Mouse (Mus musculus): ENCODE results near the gene Tmem143. TPM values are rescaled to one million over a fixed set of nuclear protein-coding genes. Genes with fewer than 3 reads are reported as not detected.
"Not testable (repeated sequence)": the region's sequence is repeated elsewhere in the genome, so short reads cannot be mapped to it uniquely, and the experiment has no call there.

Gene Tmem143
- polyA plus RNA-seq (2012; rRNA removed), result 23.7 and 24.3 TPM in 2 replicates

DNA sequence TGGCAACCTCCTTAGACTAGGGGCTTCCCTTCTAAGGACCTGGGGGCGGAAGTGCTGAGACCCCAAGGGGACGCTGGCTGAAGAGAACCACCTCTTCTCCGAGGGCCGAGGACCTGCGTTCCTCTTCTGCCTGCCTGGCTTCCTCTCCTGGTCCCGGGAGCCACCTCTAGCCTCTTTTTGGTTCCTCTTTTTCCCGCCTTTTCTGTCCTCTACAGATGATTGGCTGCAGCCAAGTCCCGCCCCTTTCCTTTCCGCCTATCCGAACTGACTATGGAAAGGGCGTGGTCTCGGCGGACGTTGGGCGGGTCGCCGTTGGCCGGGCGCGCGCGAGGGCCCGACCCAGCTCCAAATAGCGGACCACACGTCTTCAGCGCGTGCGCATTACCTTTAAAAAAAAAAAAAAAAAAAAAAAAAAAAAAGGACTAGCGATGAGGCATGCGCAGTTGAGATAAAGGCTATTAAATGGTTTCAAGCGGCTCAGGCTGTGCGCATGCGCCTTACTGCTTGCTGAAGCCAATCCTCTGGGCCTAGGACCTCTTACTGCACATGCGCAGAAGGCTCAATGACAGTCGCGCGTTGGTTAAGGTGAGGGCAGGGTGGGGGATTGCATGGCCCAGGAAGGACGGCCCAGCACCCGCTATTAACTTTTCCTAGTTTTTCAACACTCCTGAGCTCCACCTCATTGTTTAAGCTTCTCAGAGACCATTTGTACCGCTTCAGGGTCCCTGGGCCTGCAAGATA, at the start of gene Tmem143, which contains the start of gene Syngr4:
Gene Tmem143 (plus strand): TSS at position 425 of the 741 bp plus-strand sequence.
Gene Syngr4 (minus strand): TSS at position 198 of the 741 bp plus-strand sequence.
- DNase-seq (ENCODE audit: low spot score), result peak; percentile 79

DNA sequence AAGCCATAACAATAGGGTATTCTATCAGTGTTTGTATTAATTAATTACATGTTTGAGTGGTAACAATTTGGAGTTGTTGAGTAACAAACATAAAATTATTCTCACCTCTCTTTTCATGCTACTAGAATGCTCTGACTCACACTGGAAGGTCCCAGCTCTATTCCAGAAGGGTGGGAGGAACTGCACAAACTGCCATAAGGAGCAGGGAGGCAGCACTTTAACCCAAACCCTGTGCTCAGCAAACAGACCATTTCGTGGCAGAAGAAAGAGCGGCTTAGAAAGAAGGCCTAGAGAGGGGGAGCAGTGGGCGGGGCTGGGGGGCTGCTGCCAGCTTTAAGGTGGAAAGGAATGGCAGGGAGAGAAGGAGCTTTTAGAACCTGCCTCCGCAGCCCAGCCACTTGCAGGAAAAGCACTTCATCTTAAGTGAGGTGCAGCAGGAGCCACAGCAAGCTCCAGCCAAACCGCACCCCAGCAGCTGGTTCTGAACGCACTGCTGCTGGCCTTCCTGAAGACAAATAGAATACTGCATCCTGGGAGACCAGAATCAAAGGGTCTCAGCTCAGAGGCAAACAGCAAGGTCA, 48.2 kb upstream of the Tmem143 start:
- DNase-seq (ENCODE audit: low spot score), result no peak

DNA sequence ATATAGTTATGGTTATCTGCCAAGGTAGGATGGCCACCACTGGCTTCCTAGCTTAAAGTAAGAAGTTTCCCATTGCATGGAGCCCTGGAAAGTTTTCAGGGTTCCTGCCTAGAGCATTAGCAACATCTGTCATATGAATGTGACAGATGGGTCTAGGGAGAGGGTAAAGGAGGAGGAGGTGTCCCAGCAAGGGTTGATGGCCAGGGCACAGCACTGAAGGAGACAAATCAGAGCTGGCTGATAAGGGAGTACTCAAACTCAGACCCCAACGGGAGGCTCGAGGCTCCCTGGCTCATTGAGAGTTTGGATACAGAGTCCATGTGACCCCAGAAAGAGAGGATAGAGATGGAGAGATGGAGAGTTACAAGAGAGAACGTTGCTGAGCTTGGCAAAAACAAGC, 46.1 kb upstream of the Tmem143 start:
- no peak for DNase-seq (ENCODE audit: low spot score)

DNA sequence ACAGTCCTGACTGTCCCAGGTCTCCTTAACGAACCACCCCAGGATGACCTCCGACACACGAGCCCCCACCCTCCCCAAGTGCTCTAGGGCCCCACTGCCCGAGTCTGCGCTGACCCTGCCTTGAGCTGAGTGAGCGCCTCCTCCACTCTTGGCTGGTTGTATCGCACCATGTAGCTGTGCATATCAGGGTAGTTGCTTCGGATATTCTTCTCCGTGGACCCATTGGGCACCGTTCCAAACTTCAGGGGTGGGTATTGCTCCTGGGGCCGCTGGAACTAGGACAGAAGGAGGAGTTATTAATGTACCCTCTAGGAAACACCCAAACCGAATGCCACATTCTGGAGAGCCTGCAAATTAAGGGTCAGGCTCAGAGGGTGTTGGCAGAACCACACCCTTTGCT, 43.7 kb upstream of the Tmem143 start:
- DNase-seq (ENCODE audit: low spot score), result no peak

DNA sequence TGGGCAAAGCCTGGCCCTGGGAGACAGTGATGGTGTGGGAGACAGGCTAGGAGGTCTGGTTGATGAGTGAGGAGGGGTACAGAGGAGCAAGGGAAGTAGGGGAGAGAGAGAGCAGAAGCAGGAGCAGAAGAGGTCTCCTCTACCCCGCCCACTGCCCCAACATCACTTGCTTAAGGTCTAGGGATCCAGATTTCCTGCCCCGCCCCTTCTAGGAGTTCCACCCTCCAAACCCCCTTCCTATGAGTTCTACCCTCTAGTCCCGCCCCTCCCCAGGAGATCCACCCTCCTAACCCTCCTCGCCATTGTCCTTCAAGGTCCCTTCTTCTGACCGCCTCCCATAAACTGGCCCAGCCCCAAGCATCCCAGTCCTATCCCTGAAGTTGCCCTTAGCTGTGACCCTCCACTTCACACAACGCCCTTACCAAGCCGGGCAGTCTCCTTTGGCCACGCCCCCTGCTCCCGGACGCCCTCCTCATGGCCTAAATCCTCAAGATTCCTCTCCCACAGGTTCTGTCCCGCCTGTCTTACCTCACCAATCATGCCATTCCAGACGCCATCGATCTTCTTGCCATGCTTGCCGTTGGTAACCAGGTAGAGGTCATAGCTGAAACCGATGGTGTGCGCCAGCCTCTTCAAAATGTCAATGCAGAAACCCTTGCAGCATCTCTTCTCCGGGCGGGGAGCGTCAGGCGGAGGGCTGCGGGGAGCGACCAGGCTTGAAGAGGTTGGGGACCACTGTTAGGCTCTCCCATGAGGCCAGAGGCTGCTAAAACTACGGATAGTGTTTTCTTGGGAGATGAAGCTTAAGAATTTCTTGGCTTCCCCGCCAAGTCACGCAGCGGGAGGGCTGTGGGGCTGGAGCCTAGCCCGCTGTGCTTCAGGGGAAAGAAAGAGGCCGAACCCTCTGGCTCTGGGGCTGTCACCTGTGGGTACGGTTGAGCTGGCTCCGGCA, 39.5 kb upstream of the Tmem143 start:
- no peak for DNase-seq (ENCODE audit: low spot score)

DNA sequence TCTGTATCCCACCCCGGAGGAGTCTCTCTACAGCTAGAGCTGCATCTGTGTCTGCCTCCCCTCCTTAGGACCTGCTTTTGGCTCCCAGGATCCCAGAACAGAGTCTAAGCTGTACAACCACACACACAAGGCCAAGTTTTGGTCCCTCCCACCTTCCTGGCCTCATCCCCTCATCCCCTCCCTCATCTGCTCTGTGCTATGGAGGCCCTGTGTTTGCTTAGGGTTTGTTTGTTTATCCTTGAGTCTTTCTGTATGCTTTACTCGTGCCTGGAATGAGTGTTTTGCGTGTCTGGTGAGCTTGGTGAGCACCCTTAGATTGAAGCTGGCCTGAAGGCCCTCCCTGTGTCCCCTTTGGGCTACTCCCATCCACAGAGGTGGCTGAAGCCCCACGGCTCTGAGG, 37.7 kb upstream of the Tmem143 start:
- DNase-seq (ENCODE audit: low spot score), result no peak

DNA sequence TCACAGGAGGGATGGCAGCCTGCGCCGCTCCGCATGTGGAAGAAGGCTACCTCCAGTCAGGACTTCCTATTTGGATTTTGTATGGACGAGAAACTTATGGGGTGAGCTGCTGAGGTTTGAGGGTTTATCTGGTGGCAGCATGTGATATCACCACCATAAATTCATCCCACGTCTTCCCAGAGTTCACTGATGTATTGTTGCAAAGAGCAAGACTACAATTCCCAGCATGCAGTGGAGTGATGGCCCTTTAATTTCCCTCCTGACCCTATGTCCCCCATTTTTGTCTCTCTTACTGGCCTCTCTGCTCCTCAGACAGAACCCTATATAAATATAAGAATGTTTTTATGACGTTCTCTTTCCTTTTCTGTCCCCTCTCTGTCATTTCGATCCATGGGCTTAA, 33.9 kb upstream of the Tmem143 start:
- DNase-seq (ENCODE audit: low spot score), result no peak

DNA sequence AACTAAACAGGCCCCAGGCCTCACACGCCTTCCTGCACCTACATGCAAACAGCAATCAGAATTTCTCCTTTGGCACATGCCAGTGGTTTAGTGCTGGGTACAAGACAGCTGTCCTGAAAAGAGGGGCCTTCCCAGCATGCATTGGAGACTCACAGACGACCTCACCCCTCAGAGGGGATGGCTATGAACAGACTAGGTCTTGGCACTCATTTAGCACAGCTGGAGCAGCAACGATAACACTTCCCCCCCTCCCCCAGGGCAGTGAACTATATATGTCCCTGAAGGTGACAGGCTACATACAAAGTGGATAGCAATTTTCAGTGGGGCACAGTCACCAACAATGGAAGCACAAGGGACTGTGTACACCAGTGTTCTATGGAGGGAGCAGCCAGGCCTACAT, 32.3 kb upstream of the Tmem143 start:
- DNase-seq (ENCODE audit: low spot score), result no peak

DNA sequence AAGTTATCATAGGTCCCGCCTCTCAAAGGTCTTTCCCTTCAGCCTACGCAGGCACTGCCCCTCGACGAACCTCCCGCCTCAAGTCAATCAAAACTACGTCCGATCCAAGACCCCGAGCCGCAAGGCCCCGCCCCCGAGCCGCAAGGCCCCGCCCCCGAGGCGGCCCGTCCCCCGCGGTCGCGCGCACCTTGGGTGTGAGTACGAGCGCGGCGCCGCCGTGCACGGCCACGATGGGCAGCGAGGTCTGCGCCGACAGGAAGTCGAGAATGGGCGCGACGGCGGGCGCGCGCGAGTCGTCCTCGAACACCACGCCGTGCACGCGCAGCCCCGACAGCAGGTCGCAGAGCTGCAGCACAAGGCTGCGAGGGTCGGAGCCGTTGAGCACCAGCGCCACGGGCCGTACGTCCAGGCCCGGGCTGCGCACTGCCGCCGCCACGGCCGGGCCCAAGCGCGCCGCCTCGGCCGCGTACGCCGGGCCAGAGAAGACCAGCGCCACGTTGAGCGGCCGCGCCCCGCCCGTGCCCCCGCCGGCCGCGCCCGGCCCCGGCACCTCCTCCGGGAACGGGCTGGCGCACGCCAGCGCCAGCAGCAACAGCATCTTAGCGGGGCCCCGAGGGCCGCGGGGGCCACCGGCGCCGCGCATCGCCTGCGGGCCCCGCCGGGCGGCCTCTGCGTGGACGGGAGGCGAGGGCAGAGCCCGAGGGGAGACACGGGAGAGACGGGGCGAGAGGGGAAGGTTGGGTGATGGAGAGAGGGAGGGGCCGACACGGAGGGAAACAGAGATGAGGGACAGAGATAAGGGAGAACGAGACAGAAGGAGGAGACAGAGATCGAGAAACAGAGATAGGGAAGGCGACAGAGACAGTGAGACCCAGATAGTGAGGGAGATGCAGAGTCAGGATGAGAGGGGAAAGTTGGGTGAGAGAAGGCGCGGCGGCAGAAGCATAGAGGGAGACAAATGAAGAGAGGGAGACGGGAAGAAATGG, 30.5 kb upstream of the Tmem143 start:
- DNase-seq (ENCODE audit: low spot score), result peak; percentile 80

DNA sequence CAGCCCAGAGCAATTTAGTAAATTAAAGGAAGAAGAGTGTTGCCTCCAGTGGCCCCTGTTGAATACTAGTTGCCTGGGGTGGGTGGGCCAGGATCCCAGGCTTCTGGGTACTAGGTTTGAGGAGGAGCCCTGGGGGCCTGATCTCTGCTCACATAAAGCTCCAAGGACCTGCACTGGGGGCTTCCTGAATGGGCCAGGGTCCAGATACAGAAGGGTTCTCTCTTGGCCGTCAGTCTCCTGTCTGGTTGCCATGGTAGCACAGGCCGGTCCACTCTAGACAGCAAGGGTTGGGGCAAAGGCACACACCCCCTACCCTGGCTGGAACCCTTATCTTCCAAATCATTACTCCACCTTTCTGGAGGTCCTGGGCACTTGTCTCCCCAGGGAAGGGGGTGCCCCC, 28.9 kb upstream of the Tmem143 start:
- no peak for DNase-seq (ENCODE audit: low spot score)

DNA sequence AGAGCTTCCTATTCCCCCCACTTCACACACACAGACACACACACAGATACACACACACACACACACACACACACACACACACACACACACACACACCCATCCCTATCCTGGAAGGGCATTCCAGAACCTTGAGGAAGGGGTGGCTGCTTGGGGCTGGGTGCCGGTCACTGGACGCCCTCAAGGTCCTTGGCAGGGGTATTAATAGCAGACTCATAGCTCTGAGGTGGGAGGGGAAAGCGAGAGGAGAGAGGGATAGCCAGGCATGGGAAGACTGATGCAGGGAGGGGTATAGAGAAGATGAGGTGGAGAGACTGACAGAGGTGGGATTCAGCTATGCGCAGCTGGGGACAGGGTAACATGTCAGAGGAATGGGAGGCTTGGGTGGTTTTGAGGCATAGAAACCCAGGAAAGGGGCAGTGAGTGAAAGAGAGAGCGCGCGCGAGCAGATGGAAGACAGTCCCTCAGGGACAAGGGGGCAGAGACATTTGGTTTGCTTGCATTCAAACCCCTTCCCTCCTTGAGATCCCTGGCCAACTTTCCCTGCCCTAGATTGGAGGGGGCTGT, 27.6 kb upstream of the Tmem143 start:
- DNase-seq (ENCODE audit: low spot score), result no peak

DNA sequence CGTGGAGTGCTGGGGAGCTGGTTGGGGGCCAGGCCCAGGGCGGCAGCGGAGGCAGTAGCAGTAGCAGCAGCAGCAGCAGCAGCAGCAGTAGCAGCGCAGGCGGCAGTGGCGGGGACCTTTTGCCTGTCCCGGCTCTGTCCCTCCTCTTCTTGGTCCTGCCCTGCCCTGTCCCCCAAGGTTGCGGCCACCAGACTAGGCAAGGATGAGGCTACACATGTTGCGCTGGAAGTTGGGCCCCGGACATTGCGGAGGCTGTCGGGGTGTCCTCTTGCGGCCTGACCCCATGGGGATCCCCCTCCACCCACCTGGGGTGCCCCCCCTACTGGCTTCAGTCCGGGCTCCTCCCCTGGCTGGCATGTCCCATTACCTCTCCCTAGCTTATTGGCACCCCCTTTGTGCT, 27.0 kb upstream of the Tmem143 start:
- DNase-seq (ENCODE audit: low spot score), result no peak

DNA sequence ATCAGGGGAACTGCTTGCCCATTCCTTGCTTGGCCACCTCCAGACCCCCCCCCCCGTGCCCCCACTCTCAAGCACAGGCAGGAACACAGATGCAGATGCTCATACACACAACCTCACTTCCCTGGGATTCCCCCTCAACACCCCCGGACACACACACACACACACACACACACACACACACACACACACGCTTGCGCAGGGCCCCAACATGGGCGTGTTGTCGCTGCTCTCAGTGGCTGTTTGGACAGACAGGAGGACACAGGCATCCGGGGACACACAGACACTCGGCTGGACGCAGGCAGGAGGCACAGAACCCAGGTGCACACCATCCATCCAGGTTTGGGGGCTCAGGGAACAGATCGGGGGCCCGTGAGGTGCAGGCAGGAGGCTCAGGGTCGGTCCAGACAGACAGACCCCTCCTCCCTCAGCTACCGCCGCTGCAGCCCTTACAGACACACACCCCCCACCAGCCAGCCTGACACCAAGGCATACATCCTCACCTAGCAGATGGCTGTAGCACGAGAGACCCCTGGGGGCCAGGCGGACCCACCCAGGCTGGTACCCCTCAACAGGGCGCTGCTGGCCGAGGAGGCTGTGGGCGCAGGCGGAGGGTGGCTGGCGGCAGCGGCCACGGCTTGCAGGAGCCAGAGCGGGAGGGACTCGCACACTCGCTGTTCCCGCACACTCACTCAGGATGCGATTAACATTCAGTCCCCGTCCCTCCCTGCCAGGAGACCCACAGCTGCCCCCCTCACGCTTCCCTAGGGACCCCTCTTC, 26.3 kb upstream of the Tmem143 start:
- no peak for DNase-seq (ENCODE audit: low spot score)

DNA sequence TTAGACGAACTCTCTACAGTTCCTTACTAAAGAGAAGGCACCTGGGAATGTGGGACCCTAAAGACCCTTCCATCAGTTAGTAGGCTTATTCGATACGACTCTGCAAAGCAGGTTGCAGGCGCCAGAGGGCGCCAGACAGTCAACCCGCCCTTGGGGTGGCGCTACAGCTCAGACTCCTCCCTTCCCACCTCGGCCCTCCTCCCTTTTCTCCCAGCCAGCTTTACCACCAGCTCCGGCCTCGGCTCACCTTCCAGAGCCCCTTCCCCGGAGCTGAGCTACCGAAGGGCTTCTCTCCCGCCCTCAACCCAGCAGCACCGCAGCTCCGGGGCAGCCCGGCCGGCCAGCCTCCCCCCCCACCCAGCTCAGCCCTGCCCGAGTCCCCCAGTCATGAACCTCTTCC, 24.1 kb upstream of the Tmem143 start, which contains the start of gene Kdelr1:
Gene Kdelr1 (plus strand): TSS at position 149 of the 400 bp plus-strand sequence.
- DNase-seq (ENCODE audit: low spot score), result peak; percentile 80

DNA sequence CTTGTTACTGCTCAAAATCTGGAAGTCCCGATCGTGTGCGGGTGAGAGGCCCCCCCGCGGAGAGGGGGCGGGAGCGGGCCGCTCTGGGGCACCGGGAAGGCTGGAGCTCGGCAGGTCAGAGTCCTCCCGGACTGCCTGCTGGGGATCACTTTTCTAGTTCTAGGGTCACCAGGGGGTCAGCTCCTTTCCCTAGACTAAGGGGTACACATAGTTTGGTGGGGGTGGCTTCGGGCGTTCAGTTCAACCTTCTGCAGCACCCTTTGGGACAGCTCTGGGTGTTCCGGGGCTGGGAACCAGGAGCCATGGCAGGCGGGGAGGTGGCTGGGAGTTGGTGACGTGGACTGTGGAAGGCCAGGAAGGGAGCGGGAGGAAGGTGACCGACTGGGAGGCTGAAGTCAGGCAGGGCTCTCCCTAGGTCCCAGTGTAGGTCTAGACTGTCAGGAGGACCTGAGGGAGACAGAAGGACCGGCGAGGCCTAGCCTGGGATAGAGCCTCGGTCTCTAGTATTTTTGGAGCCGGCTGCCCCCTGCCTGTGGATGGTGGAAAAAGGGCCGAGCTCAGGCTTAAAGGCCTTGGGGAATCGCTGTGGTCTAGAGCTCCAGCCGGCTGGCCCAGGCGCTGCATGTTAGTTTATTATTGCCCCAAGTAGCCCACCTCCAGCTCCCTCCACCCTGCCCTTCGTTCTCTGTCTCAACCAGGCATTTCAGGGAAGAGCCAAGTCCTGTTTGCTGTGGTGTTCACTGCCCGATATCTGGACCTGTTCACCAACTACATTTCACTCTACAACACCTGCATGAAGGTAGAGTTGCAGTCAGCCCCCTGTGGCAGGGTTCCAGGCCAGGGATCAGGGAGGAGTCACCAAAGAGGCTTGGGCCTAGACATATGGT, 23.4 kb upstream of the Tmem143 start:
- DNase-seq (ENCODE audit: low spot score), result peak; percentile 70

DNA sequence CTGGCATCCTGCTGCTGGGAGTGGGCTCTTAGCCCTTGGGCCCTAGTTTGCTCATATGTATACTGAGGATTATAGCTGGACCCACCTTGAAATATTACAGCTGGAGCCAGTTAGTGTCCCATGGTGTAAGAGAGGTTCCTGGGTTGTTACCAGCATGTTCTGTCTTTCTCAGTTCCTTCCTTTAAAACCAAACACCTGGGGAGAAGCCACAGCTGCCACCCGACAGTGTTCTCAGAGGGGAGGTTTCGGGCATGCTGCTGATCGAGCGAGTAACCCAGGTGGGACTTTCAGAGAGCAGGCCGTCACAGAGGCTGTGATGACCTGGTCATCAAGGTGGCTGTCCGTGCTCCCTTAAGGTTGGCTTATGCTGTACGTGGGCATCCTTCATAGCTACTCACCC, 19.8 kb upstream of the Tmem143 start:
- no peak for DNase-seq (ENCODE audit: low spot score)

DNA sequence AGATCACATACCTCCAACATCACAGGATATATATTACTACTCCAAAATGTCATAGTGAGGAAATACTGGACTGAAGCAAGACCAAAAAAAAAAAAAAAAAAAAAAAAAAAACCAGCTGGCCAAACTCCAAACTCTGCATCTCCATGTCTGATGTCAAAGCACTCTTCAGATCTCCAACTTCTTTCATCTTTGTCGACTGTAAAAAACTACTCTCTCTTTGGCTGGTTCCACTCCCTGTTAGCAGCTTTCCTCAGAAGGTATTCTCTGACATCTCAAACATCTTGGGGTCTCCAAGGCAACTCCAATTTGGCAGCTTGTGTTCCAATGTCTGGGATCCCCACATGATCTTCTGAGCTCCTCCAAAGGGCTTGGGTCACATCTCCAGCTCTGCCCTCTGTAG, 18.5 kb upstream of the Tmem143 start, which contains the start of gene Grin2d:
Gene Grin2d (minus strand): TSS at position 101 of the 400 bp plus-strand sequence.
- not testable (repeated sequence) for DNase-seq (ENCODE audit: low spot score)

DNA sequence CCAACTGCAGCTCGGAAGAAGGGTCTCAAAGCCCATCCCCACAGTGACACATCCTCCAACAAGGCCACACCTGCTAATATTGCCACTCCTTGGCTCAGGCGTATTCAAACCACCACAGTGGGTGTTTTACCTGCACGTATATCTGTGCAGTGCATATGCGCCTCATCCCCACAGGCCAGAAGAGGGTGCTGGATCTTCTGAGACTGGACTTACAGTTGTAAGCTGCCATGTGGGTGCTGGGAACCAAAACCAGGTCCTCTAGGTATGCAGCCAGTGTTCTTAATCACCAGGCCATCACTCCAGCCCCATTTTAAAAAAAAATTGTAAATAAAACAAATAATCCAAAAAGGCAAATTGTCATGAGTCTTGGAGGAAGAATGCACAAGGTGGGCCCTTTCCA, 16.2 kb upstream of the Tmem143 start:
- no peak for DNase-seq (ENCODE audit: low spot score)

DNA sequence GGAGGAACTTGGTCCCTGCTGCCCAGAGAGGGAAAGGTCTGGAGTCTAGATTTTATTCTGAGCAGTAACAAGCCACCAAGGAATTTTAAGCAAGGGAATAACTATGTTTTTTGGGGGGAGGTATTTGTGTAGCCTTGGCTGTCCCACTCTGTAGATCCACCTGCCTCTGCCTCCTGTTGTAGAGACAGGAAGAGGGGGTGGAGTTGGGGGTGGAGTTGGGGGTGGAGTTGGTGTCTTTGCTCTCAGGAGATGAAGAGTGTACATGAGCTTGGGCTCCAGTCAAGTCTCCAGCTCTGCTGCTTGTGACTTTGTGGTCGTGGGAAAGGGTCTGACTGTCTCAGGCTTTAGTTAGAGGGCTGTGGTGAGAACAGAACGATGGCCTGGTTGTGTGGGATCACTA, 15.7 kb upstream of the Tmem143 start:
- DNase-seq (ENCODE audit: low spot score), result no peak

Measured in urinary bladder, adult 2 months (tissue).